Mouse (Mus musculus) bone marrow, adult 2 months (tissue): ENCODE measurements at regions not wholly inside any gene's neighbourhood (a gene's known extent, or its start where the extent isn't known, plus 50 kb on each side); places are given as distances from the start of the nearest gene placed in this dataset.

Source experiments
- H3K27ac ChIP-seq: fragments of 200-500 bp; 2 replicates; pipeline ENCODE4 v1.5.1; 2012; ENCODE audit warnings: low read depth, mild to moderate bottlenecking, control low read depth, inconsistent platforms, low read length; ENCODE audit not compliant: control insufficient read depth, poor library complexity, insufficient read depth
- H3K4me1 ChIP-seq: fragments of 200-500 bp; 2 replicates; pipeline ENCODE4 v1.6.1; 2011; ENCODE audit warnings: low read length; ENCODE audit not compliant: control insufficient read depth, insufficient read depth
- H3K4me3 ChIP-seq: fragments of 200-500 bp; replicated peaks from 2 replicates; pipeline ENCODE3; 2011; ENCODE audit warnings: mild to moderate bottlenecking, low read depth, low read length, control low read depth; ENCODE audit not compliant: control insufficient read depth
- CTCF ChIP-seq: fragments of 200-500 bp; IDR thresholded peaks from 2 replicates; pipeline ENCODE4 v1.5.1; 2011; ENCODE audit warnings: low read length, control low read depth; ENCODE audit not compliant: control insufficient read depth, insufficient read depth
- POLR2A ChIP-seq: fragments of 200-500 bp; IDR thresholded peaks from 2 replicates; pipeline ENCODE4 v1.6.1; 2011; ENCODE audit warnings: low read depth, mild to moderate bottlenecking, control low read depth, low read length, borderline replicate concordance; ENCODE audit not compliant: control insufficient read depth
- WGBS: fragments of 180-500 bp; shearing (Covaris S2); methylation state at CpG from one replicate; pipeline ENCODE4 v1.1.7; 2018; 5-methylcytosine and 5-hydroxymethylcytosine counted together

DNA sequence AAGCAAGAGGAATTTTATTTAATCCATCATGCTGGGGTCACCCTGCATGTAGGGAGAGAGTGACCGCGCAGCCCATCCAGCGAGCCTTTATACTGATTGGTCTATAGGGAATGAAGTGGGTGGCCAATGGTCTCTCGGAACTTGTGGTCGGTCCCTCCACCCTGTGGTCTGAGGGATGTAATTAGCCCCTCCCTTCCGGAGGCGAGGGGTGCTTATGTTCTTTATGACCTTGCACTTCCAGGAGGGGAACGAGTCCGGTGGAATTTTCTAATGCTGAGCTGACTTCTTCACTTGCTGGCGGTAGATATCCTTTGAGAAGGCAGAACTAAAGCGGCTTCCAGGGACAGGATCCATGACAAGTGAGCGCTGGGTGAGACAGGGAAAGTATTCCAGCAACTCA is 60.8 kb downstream of the H2al2a start:
- Histone ChIP-seq H3K27ac (no peak overlapping the region), H3K4me1 (no peaks in the 10 kb centered on the region; the same call in 1 of the 2 replicates), H3K4me3 (no peak overlapping the region)
- 82% methylated on average over 12 of the region's 12 CpGs for WGBS
- TF ChIP-seq CTCF, result no peak
- TF ChIP-seq POLR2A, result no peak

DNA sequence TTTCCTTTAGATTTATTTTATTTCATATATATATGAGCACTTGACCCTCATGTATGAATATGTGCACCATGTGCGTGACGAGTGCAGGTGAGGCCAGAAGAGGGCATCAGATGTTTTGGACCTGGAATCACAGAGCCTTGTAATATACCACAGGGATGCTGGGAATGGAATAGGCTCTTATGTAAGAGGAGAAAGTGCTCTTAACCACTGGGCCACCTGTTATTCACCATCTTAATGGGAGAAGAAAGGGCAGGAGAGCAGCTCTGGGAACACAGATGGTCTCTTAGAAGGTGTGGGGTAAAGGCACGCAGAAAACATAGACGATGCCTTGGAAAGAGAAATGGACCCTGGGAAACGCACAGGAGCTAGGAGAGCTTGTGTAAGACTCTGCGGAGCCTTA is 61.3 kb downstream of the H2al2a start:
- 86% methylated on average over 6 of the region's 6 CpGs for WGBS
- no peak for TF ChIP-seq POLR2A
- TF ChIP-seq CTCF, result no peak
- Histone ChIP-seq H3K4me3 (no peak overlapping the region), H3K27ac (no peak overlapping the region), H3K4me1 (no peaks in the 10 kb centered on the region; the same call in 1 of the 2 replicates)

DNA sequence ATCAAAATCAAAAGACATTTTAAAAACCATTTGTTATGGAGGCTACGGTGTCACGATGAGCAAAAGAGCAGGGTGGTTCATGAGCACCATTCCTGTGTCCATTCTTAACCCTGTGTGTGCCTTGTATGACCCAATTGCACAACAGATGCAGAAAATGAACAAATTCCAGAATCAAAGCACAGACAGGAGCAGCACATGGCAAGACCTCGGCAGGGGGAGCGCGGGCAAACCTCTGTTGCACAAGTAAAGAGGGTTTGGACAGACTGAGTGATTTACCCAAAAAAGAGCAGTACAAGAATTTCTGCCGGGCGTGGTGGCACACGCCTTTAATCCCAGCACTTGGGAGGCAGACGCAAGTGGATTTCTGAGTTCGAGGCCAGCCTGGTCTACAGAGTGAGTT is 62.1 kb downstream of the H2al2a start:
- no peaks in the 10 kb centered on the region; the same call in 1 of the 2 replicates for H3K4me1 ChIP-seq
- no peak for TF ChIP-seq POLR2A
- no peak for TF ChIP-seq CTCF
- WGBS, result 77% methylated on average over 10 of the region's 10 CpGs
- no peak overlapping the region for H3K27ac ChIP-seq
- no peak overlapping the region for H3K4me3 ChIP-seq

DNA sequence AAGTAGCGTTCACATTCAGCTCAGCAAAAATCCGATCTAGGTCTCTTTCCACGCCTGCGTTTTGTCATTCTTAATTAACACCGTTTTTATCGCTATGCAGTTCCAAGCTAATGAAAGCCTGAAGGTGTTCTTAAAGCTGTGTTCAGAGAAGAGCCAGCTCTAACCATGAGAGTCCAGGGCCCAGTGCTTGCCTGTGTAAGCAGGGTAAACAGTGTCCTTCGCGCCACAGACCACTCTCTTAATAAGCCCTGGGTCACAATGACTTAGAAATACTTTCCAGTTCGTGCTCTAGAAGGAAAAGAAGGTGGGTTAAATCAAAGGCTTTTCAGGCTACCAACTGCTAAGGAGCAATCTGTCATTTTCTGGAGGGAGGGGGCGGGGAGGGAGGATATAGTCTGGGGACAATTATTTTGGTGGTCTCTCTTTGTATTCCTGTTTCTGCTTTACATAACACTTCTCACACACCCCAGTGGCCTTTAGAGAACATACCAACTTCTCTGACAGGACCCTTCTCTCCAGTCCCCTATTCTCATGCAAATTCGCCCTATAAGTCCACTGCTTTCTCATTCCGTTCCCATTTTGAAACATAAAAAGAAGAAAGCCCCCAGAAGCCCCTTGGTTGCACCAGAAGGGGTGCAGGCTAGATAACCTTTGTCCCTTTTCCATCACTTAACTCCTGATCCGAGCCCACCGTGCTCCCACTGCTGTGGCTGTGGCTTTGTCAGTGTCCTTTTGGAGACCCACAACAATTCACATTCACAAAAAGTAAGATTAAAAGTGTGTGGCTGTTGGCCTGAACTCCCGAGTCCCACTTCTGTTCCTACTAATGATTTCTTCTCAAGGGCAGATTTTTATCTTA is 63.6 kb downstream of the H2al2a start:
- Histone ChIP-seq H3K4me3 (no peak overlapping the region), H3K4me1 (no peaks in the 10 kb centered on the region; the same call in 1 of the 2 replicates), H3K27ac (no peak overlapping the region)
- 83% methylated on average over 15 of the region's 15 CpGs for WGBS
- TF ChIP-seq CTCF (no peak), POLR2A (no peak)

DNA sequence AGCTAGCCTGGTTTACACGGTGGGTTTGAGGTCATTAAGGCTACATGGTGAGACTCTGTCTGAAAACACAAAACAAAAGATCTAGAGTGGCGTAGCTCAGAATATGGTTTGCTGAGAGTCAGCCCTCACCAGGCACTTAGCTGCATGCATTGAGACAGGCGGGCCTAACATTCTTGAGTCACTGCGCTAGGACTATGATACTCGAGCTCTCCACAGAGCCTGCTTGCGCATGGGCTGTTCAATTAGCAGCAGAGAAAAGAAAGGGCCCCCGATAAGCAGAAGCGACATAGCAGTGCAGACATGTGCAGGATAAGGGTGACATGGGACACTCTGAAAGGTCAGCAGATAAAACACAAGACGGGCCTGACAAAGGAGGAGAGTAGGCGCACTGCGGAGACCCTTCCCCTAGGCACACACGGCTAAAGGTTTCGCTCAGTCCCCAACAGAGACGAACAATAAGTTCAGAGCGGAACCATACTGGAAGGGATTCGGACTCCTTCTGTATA is 64.3 kb downstream of the H2al2a start:
- Histone ChIP-seq H3K4me3 (no peak overlapping the region), H3K4me1 (no peaks in the 10 kb centered on the region; the same call in 1 of the 2 replicates), H3K27ac (no peak overlapping the region)
- 82% methylated on average over 16 of the region's 16 CpGs for WGBS
- TF ChIP-seq CTCF (no peak), POLR2A (no peak)

DNA sequence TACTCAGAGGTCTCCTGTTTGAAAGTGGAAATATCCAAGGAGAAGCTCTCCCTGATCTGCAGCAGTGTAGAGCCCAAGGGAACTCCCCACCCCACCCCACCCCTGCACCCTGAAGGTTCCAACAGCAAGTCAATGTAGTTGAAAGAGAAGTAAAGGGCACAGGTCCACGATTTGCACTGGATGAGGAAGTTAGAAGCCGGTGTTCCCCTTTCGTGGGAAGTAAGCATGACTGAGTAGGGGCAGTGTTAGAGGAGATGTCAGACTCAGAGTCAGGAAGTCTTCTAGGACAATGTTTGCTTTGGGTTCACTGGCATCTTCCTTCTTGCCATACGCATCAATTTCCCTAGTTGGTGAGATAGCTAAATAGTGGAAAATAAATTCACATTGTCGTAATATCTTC is 64.9 kb downstream of the H2al2a start:
- WGBS, result 12% methylated on average over 5 of the region's 5 CpGs
- TF ChIP-seq CTCF (no peak), POLR2A (no peak)

DNA sequence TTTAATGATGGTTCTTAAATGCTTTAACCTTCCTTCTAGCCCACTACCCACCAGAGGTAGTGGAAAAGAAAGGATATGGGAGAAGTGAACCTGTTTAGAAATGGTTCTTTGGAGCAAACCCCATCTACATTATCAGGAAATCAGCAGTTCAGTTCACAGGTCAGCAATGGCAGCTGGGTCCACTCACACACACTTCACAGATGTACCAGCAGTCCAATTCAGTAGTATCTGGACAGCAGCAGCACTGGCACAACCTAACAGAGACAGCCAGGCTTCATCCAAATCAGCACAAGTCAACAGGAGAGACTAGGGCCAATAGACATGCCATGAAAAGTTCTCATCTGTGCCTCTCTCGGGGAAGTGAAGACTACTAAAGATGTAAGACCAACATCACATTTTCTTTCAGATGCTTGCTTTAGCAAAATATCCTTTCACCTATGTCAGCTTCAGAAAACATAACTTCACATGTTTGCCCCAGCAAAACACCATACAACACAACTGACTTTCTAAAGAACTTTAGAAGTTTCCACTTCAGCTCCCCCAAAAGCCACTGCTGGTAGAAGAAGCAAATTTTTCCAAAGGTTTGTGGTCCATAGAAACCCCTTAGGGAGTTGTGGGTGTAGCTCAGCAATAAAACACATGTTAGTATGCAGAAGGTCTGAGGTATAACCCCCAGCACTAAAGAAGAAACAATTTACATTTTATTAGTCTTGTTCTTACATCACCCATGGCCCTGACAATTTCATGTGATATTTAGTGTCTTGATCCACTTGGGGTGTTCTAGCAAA is 77.7 kb downstream of the H2al2a start:
- H3K4me1 ChIP-seq, result no peaks in the 10 kb centered on the region; the same call in 1 of the 2 replicates
- no peak overlapping the region for H3K27ac ChIP-seq
- H3K4me3 ChIP-seq, result no peak overlapping the region
- TF ChIP-seq CTCF, result no peak
- TF ChIP-seq POLR2A, result no peak
- WGBS, result 67% methylated on average over 1 of the region's 1 CpGs

More for the DNA sequence above, 64.9 kb downstream of the H2al2a start:
- no peak overlapping the region for H3K4me3 ChIP-seq
- no peaks in the 10 kb centered on the region; the same call in 1 of the 2 replicates for H3K4me1 ChIP-seq
- H3K27ac ChIP-seq, result no peak overlapping the region
